In the genomic region with DNA sequence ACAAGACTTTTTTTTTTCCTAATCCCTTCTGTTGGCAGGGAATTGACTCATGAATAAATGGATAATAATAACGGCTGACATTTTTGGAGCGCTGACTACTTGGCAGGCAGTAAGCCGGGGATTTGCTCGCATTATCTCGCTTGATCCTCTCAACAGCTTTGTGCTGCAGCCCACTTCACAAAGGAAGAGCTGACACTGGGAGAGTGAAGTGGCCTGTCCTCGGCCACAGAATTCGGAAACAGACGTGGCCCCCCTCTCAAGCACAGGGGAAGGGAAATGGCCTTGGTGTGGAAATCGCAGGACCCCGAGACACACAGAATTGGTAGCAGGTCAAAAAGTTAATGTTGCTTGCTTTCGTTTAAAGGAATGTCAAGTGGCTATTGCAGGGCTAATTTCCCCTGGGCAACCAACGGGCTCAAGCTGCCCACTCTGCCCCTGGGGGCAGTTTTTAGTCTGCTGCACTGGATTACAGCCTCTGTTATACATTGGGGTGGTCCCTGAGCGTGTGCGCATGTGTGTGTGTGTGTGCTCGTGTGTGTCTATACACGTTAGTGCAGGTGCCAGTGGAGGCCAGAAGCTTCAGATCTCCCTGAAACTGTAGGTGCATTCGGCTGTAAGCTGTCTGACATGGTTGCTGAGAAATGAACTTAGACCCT, we compare ENCODE assay signal across 10 mouse cellular contexts.
DNase-seq lines count a peak whose midpoint lies in the region; ATAC-seq and TF ChIP-seq lines count a peak whose summit lies in the region.
"Had no signal": no experiment of that assay in that cellular context is flagged by ENCODE, and none has a peak within 500 bp of the region (broad histone marks: within the 10 kb centered on the region; RNA-seq: fewer than 3 reads in every experiment).

No protein-coding gene starts in this region.

- peaks cover 73% of the 10 kb centered on the region for H3K27me3 ChIP-seq in embryonic facial prominence, embryonic 10.5 days (replicated peaks; ENCODE audit: low read depth, poor library complexity, severe bottlenecking)
- peaks cover 5% of the 10 kb centered on the region; the same call in 1 of the 2 replicates for H3K27me3 ChIP-seq in forebrain, embryonic 15.5 days
- peaks cover 72% of the 10 kb centered on the region for H3K27me3 ChIP-seq in midbrain, embryonic 15.5 days (replicated peaks)
- H3K27me3 ChIP-seq in thymus, adult 2 months (ENCODE audit: control insufficient read depth, insufficient read depth, low read length), result no peaks in the 10 kb centered on the region

- DNase-seq in left cerebral cortex, adult 2 months (ENCODE audit: extremely low spot score in 1 of 2, low spot score in 2 of 2), result peak in 1 of 2 experiments; percentile 33
- no peak for DNase-seq in left cerebral cortex, adult 11 months (ENCODE audit: low spot score)
- peak; percentile 17 for DNase-seq in embryonic facial prominence, embryonic 10.5 days (ENCODE audit: low spot score)
- DNase-seq in c-Kit-positive CD71-positive TER-119-positive erythroid progenitor cells, embryonic 14.5 days (ENCODE audit: low spot score), result no peak
- DNase-seq in thymus, adult 2 months, result no peak
- DNase-seq: adrenal gland, adult 8-10 months; cerebellum, adult 8-10 months had no signal

- peak overlapping the region; percentile 22 for H3K4me2 ChIP-seq in forebrain, embryonic 15.5 days (replicated peaks)
- H3K4me2 ChIP-seq in midbrain, embryonic 15.5 days, result peak overlapping the region; percentile 37

- WGBS in embryonic facial prominence, embryonic 10.5 days, result 38% methylated on average over 17 of the region's 17 CpGs
- 16% methylated on average over 17 of the region's 17 CpGs for WGBS in forebrain, embryonic 15.5 days
- 16% methylated on average over 17 of the region's 17 CpGs for WGBS in midbrain, embryonic 15.5 days
- WGBS in thymus, adult 2 months, result 92% methylated on average over 17 of the region's 17 CpGs

- H3K9me3 ChIP-seq in embryonic facial prominence, embryonic 10.5 days, result no peaks in the 10 kb centered on the region
- no peaks in the 10 kb centered on the region for H3K9me3 ChIP-seq in forebrain, embryonic 15.5 days
- H3K9me3 ChIP-seq in midbrain, embryonic 15.5 days, result no peaks in the 10 kb centered on the region

- no peaks in the 10 kb centered on the region for H3K36me3 ChIP-seq in embryonic facial prominence, embryonic 10.5 days (replicated peaks)
- no peaks in the 10 kb centered on the region for H3K36me3 ChIP-seq in forebrain, embryonic 15.5 days
- no peaks in the 10 kb centered on the region for H3K36me3 ChIP-seq in midbrain, embryonic 15.5 days (replicated peaks)
- H3K36me3 ChIP-seq in thymus, adult 2 months (ENCODE audit: control insufficient read depth, insufficient read depth, low read length), result no peaks in the 10 kb centered on the region

- ATAC-seq in forebrain, embryonic 15.5 days (replicated peaks), result peak; percentile 55
- ATAC-seq in midbrain, embryonic 15.5 days (replicated peaks), result peak; percentile 73
- ATAC-seq: intestine, postnatal 0 days had no signal

- TF ChIP-seq POLR2A in thymus, adult 2 months (IDR thresholded peaks at IDR 0.05; ENCODE audit: control insufficient read depth, extremely low read depth, insufficient read depth, low read length, poor library complexity), result no peak

- peak overlapping the region; percentile 8; the same call in 1 of the 2 replicates for H3K4me3 ChIP-seq in left cerebral cortex, adult 2 months
- no peak overlapping the region; the same call in 1 of the 2 replicates for H3K4me3 ChIP-seq in embryonic facial prominence, embryonic 10.5 days
- H3K4me3 ChIP-seq in forebrain, embryonic 15.5 days, result no peak overlapping the region
- no peak overlapping the region for H3K4me3 ChIP-seq in midbrain, embryonic 15.5 days
- no peak overlapping the region for H3K4me3 ChIP-seq in thymus, adult 2 months (ENCODE audit: control insufficient read depth, insufficient read depth, low read length)

- no peak for TF ChIP-seq CTCF in left cerebral cortex, adult 2 months (IDR thresholded peaks at IDR 0.05)
- TF ChIP-seq CTCF in thymus, adult 2 months (IDR thresholded peaks at IDR 0.05; ENCODE audit: borderline replicate concordance, control insufficient read depth, extremely low read depth, insufficient read depth, low read length, poor library complexity), result no peak

- no peak overlapping the region; the same call in 1 of the 2 replicates for H3K9ac ChIP-seq in forebrain, embryonic 15.5 days (replicated peaks)
- no peak overlapping the region for H3K9ac ChIP-seq in midbrain, embryonic 15.5 days

- peaks cover 27% of the 10 kb centered on the region for H3K4me1 ChIP-seq in embryonic facial prominence, embryonic 10.5 days
- peaks cover 35% of the 10 kb centered on the region for H3K4me1 ChIP-seq in forebrain, embryonic 15.5 days
- peaks cover 28% of the 10 kb centered on the region for H3K4me1 ChIP-seq in midbrain, embryonic 15.5 days
- H3K4me1 ChIP-seq in thymus, adult 2 months (replicated peaks; ENCODE audit: control insufficient read depth, insufficient read depth, low read length), result no peaks in the 10 kb centered on the region

- intact Hi-C loops in left cerebral cortex, adult 2 months (cut with DNase I), result loop anchor here (2.0 kb wide), 1 partner anchor 1380 kb away; no protein-coding TSS in a partner anchor

- H3K27ac ChIP-seq in left cerebral cortex, adult 2 months, result peak overlapping the region; percentile 93
- H3K27ac ChIP-seq in embryonic facial prominence, embryonic 10.5 days (replicated peaks), result no peak overlapping the region; the same call in 1 of the 2 replicates
- H3K27ac ChIP-seq in forebrain, embryonic 15.5 days (replicated peaks), result peak overlapping the region; percentile 82
- H3K27ac ChIP-seq in midbrain, embryonic 15.5 days, result no peak overlapping the region
- H3K27ac ChIP-seq in thymus, adult 2 months (ENCODE audit: control insufficient read depth, insufficient read depth, low read length), result no peak overlapping the region

Comparison
In these comparisons a context has a peak if more than half of its experiments do, and no peak if none do; other contexts are left out.
1. H3K27ac ChIP-seq: peak in left cerebral cortex, adult 2 months (single experiment) and forebrain, embryonic 15.5 days (single experiment); none in embryonic facial prominence, embryonic 10.5 days (single experiment), midbrain, embryonic 15.5 days (single experiment) and thymus, adult 2 months (single experiment).